Mouse (Mus musculus): ENCODE results near the gene Tnfrsf1b.

Gene Tnfrsf1b

DNA sequence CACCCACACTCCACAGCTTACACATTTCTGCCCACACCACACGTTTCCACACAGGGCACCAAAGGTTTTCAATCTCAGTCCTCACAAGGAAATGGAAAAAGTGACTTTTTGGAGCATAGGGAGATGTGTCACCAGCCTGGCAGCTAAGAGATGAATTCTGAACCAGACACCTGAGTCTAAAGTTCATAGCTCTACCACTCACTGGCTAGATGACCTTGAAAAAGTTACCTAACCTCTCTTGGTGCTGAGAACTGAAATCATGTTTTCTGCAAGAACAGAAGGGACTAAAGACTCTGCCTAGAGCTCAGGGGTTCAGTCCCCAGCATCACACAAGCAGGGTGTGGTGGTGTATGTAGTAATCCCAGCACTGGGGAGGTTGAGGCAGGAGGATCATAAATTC lies 26.7 kb downstream of the Tnfrsf1b start:
- DNase-seq (ENCODE audit: low read depth, low spot score): no peak

DNA sequence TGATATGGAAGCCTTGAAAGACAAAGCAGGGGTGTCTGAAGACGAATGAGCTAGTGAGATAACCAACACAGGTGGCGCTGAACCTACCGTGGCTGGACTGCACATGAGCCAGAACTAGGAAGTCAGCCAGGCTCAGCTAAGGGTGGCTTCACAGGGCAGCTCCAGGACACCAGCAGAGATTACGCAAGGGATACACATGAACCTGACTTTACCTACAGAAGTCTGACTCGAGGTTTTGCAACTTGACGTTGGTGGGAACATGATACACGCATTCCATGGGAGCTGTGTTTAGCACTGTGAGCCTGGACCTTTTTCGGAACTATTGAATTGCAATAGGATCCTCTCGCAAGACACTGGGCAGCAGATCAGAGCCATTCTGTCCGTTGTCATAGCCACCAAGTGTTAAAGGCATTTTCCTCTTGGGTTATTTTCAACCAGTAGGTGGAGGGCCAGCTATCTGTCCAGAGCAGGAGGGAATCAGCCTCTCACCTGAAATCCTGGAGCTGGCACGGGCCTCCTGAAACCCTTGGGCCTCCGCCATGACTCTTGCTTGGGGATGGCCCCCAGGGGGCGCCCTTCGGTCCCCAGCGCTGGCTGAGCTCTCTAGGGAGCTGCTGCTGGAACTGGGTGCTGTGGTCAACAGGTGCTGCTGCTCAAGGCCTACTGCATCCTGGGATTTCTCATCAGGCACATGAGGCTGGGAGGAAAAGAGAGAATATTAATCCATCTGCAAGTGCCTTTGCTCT lies 27.3 kb downstream of the Tnfrsf1b start:
- DNase-seq (ENCODE audit: low read depth, low spot score): no peak

DNA sequence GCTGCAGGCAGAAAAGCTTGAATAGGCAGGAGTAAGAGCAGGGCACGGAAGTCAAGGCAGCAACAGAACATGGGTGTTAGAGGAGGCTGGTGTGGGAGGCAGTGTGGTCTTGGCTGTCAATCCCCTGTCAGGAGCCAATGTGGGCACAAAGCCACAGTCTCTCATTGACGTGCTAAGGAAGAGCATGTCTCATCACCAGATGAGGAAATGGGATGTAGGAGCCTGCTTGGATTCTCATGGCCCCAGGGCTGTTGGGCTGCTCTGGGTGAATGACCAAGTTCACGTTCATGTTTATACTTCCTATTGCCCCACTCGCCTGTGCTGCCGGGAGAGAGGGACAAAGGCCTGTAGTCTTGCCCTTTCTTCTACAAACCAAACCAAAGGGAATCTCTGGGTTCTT lies 28.8 kb downstream of the Tnfrsf1b start:
- no peak for DNase-seq (ENCODE audit: low read depth, low spot score)

DNA sequence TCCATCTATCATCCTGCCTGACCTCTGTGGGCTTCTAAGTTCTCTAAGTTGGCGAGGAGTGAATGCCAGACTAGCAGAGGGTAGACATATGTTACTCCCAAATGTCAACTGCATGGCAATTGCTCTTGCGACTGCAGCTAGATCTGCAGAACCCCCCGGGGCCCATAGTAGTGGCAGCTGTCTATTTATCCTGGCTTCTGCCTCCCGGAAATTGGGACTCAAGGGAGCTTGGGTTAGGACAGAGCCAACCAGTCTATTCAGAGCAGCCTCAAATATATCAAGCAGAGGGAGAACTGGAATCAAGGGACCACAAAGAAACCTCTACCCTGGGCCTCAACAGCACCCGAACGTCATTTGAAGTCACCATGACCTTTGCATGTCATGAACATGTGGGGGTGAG lies 29.6 kb downstream of the Tnfrsf1b start:
- DNase-seq (ENCODE audit: low read depth, low spot score): no peak

DNA sequence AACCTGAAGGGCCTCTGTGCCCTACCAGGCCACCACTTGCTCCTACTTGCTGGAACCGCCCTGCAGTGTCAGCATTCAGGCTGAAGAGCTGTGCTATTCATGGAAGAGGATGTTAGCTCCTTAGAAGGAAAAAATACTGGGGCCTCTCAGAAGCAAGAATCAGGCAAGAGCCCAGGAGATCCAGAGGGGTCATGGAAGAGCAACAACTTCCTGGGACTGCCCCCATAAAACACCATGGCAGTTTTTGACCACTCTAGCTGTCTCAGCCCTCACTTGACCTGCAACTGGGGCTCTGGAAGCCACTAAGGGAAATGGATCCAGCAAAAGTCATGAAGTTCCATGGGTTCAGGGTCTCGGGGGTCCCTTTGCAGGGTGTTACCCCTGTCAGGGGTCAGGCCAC lies 31.3 kb downstream of the Tnfrsf1b start:
- DNase-seq (ENCODE audit: low read depth, low spot score): no peak

DNA sequence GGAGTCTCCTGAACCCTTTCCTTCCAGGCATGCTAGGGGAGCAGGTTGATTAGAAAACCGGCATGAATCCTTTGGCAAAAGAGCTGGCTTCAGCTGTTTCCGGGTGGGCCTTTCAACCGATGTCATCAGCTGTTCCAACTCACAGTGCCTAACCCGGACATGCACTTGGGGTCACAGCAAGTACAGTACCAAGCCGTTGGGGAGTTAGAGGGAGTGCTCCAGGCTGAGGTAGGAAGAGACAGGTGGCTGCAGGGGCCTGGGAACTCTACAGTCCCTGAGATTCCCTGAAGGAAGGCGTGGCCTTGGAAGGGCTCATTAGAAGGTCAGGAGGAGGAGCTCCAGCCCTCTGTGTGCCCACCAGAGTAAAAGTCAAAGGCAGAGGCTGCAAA lies 31.9 kb downstream of the Tnfrsf1b start:
- DNase-seq (ENCODE audit: low read depth, low spot score): no peak

DNA sequence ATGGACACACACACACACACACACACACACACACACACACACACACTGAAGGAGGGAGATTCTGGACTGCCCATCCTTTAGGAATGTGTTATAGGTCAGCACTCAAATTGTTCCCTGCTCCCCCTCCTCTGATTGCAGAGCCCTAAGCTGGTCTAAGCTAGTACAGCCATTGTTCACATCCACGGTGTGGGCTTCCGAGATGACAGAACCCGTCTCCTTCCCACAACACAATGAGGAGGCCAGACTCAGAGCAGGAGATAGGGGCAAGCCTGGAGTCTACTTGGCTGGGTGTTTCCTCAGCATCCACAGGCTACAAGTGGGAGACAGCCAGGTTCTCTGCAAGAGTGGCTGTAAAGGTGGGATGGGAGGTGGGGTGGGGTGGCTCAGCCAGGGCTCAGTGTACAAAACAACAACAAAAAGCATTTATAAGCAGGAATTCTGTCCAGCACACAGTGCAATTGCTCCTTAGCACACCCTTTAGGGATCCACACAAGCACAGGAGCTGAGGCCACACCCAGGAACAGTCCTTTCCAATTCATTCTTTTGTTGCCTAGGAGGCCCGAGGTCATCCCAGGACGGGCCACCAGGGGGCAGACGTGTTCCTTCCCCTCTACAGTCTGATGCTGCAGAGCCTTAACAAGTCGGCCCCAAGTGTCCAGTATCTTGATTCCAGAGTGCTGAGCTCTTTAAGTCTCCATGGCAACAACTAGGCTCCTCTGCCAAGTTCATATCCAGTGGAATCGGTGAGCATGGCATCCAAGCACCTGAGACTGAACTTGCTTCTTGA lies 32.5 kb downstream of the Tnfrsf1b start:
- DNase-seq (ENCODE audit: low read depth, low spot score): peak; percentile 96

DNA sequence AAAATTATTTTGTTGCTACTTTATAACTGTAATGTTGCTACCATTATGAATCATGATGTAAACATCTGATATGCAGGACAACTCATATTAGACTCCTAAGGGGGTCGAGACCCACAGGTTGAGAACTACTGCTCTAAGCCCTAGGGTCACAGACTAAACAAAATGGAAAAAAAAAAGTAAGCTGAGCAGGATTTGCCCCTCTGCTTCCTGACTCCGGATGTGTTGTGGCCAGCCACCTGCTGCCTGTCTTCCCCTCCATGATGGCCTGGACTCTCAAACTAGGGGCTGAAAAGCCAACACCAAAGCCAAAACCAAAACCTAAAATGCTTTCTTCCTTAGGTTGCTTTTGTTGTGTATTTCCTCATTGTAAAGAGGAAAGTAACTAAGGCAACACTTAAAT lies 35.6 kb downstream of the Tnfrsf1b start:
- no peak for DNase-seq (ENCODE audit: low read depth, low spot score)

DNA sequence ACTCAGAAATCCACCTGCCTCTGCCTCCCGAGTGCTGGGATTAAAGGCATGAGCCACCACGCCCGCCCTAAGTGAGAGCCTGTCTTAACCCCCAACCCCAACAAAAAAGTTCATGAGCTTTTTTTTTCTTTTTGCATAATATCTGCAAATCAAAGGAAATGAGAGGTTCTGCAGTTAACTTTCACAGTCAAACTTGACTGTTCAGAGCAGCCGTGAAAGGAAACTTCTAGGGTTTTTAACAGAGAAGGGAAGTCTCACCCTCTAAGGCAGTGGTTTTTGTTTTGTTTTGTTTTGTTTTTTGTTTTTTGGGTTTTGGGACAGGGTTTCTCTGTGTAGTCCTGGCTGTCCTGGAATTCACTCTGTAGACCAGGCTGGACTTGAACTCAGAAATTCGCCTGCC lies 36.1 kb downstream of the Tnfrsf1b start:
- no peak for DNase-seq (ENCODE audit: low read depth, low spot score)

DNA sequence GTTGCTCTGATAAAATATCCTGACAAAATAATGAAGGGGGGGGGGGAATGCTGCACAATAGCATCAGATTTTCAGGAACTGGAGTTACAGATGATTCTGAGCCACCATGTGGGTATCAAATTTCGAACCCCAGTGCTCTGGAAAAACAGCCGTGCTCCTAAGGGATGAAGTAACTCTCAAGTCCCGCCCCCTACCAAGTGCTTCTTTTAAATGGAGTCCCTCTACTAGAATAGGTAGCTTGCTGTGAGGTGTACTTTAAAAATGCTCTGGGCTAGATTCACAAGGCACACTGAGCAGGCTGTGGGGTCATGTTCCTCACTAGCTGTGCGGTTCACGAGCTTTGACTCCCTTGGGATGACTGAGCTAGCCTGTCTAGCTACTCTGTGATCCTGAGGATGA lies 37.0 kb downstream of the Tnfrsf1b start:
- peak; percentile 59 for DNase-seq (ENCODE audit: low read depth, low spot score)

DNA sequence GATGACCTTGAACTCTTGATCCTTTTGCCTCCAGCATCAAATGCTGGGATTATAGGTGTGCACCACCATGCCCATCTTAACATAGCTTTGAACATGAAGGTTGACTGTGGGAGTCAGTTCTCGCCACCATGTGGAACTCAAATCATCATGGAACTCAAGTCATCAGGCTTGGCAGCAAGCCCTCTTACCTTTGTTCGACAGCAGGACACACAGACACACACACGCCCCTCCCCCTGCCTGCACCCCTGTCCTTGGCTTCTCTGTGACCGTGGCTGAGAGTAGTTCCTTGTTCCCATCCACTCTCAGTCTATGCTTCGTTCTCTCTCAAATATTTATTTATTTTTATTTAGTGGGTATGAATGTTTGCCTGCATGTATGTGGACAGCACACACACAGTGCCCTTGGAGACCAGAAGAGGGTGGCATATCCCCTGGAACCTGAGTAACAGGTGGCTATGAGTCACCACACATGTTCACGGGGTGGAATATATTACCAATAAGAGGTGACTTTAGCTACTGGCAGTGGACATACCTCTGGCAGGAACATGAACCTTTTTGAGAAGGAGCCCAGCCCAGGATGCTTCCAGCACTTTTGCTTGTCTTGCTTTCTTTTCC lies 37.5 kb downstream of the Tnfrsf1b start:
- DNase-seq (ENCODE audit: low read depth, low spot score): no peak

DNA sequence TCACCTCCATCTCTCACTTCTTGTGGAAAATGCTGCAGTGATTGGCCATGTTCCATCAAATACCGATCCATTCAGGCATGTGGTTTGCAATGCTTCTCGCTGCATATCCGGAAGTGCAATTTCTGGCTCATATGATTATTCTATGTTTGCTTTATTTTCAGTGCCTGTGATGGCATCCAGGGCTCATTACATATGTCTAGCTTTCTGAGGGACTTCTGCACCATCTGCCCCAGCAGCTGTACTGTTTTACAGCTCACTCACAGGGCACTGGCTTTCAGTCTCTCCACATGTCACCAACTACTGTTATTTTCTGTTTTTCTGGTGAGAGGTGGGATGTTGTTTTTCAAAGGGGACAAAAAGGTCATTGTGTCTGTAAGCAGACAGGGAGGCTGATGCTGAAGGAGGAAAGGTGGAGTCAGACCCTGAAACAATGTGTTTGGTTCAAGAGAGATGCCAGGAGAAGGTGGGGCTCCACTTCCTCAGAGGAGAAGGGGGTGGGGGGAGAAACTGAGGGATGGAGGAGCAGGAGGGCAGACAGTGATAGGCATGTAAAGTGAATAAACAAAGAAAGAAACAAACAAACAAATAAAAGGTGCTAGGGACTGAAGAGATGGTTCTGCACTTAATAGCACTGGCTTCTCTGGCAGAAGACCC lies 38.8 kb downstream of the Tnfrsf1b start:
- no peak for DNase-seq (ENCODE audit: low read depth, low spot score)

DNA sequence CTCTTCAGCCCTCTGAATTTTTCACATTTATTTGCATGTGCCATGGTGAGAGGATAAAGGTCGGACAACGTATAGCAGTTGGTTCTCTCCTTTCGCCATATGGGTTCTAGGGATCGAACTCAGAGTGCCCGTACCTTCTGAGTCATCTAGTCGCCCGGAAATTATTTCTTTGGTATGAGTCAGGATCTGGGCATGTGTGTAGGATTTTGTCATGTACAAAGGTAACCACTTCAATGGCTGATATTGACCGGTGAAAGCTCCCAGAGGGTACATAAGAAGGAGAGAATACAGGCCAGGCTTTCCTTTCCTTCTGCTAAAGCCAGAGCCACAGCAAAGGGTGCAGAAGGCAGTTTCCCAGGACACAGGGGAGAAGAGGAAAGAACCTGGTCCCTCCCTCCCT lies 41.9 kb downstream of the Tnfrsf1b start:
- DNase-seq (ENCODE audit: low read depth, low spot score): peak; percentile 71

DNA sequence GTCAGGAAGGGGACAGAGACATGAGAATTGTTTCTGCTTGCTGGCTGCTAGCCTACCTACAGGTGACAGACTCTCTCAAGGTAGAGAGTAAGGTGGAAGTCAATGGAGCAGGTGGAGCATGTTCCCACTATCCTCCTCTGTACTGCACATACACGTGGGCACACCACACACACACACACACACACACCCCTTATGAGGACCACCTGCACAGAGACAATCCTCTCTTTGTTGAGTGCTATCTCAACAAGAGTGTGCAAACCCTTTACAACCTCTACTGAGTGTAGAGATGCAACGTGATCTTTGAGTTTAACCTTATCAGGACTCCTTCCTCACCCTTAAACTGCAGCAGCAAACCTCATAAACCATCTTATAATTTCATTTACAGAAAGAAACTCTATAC lies 43.4 kb downstream of the Tnfrsf1b start:
- DNase-seq (ENCODE audit: low read depth, low spot score): no peak

DNA sequence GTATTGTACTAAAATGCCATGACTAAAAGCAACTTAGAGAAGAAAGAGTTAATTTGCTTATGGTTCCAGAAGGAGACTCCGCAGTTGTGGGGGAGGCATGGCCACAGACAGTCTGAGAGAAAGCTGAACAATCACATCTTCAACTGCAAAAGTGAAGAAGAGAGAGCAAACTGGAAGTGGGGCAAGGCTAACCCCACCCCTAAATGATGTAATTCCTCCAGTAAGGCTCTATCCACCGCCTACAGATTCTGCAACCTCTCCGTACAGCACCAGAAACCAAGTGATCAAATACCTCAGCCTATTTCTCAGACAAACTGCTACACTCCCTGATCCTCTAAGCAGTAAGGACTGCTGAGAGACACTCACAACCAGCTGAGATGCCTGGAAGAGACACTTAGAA lies 45.2 kb downstream of the Tnfrsf1b start:
- peak; percentile 29 for DNase-seq (ENCODE audit: low read depth, low spot score)

DNA sequence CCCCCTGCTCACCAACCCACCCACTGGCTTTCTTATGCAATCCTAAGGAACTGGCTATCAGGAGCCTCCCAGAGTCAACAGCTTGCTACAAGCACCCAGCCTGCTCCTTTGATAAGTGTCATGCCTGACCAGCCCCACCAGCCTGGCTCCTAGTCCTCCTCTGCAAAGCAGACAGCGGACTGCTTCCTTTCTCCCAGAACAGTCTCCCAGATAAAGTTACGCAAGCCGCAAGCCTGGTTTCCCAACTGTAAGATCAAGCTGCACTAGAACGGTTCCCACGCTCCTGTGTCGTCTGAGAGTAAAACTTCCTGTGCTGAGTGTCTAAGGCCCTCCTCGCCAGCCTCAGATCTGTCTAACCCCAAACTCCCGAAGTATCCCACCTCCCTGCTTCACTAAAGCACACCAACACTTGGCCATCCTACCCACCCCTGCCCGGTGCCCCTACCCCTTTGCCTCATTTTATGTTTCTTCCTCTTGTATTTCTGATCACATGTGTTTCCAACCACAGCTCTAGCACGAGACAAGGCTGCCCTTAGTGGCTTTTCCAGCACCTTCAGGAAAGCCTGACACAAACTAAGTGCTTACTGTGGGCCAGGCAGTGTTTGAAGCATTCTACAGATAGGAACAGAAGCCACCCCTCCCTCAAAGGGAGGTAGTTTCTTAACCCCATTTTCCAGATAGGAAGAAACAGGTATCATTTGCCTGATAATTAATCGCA lies 46.5 kb downstream of the Tnfrsf1b start:
- DNase-seq (ENCODE audit: low read depth, low spot score): peak; percentile 76

DNA sequence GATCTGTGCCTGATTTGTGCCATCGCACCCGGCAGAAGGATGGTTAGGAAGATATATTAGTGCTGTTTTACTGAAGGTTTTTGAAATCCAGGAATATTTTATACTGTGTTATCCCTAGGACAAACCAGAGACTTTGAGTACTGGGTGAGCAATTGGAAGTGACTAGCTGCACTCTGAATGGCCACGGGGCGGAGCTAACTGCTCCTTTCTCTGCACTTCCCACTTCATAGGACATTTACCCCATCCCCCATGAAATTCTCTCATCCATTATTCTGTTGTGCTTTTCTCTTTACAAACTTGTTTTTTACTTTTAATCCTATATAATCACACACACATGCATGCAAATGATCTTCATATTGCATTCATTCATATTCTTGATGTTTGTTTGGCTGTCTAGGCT lies 50.1 kb downstream of the Tnfrsf1b start:
- peak; percentile 58 for DNase-seq (ENCODE audit: low read depth, low spot score)

DNA sequence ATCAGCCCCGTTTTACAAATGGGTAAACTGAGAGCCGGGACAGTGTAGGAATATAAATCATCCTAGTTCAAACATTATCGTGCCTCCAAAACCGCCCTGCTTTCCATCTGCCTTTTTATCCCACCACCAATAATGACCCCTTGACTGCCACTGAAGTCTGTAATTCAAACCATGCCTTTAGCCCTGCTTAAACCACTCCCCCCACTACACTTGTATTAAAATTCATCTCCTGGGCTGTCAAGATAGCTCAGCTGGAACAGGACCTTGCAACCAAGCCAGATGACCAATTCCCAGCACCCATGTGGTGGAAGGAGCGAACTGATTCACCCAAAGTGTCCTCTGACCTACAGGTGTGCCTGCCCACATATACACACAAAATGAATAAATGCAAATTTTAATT lies 51.5 kb downstream of the Tnfrsf1b start:
- no peak for DNase-seq (ENCODE audit: low read depth, low spot score)

DNA sequence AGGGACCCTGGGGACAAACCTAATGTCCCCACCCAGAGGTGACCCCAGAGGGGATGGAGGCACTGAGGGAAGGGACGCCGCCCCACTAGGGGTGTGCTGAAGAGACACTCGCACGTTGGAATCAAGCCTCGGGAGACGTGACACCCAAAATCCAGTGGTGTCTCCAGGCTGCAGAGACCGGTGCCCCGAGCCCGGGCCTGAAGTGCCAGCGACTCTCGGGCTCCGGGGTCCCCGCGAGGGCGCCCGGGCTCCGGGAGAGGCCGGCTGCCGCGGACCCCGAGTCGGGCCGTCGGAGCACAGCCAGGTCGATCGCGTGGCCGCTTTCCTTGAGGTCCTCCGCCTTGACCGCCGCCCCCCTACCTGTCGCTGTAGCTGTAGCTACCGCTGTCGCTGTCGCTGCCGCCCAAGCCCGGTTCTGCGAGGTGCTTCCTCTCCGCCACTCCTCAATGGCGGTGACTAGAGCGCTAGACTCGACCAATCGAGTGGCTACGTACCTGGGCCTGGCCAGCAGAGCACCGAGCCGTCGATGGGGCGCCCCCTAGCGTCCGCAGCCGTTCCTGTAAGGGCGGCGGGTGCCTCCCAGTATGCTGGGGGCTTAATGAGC lies 52.0 kb downstream of the Tnfrsf1b start, which contains the start of gene Vps13d:
Gene Vps13d, minus strand, starts transcription at position 447 of the 604 bp plus-strand sequence.
- peak; percentile 89 for DNase-seq (ENCODE audit: low read depth, low spot score)

DNA sequence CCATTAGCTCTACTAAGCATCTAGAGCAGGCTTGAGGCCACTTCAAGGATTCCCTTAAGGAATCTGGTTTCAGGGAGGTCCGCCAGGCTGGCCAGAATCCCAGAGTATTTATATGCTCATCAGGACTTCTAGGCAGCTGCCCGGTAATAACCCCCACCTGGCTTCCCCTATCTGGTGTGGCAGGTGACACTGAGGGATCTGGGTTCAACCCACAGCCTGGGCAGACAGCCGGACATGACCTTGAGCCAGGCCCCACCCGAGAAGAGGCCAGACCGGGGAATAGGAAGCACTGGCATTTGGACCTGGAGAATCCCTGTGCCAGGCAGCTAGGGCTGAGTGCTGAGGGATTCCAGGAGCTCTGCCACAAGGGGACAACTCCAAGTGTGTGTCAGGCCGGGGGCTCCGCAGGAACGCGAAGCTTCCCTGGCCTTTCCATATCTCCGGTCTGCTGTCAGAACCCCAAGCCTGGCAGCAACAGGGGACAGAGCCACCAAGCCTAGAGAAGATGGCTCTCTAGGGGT lies 52.6 kb downstream of the Tnfrsf1b start:
- peak; percentile 72 for DNase-seq (ENCODE audit: low read depth, low spot score)

DNA sequence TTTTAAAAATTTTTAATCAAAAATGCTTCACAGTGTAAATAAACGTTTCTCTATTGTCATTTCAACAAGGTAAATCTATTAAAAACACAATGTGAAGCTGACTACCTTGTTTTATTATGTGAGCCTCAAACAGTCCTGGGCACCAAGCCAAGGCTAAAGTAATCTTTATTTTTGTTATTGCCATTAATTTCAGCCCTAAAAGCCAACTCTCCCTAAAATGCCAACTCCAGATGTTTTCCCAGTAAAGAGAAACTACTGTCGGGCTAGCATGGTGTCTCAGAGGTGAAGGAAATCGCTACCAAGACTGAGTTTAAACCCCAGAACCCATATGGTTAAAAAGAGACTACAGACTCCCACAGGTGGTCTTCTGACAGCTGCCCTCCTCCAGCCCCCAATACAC lies 53.3 kb downstream of the Tnfrsf1b start:
- peak; percentile 11 for DNase-seq (ENCODE audit: low read depth, low spot score)

All from 3T3-L1 (cell line).